Mouse (Mus musculus): ENCODE data around the gene Gemin5.

DNA sequence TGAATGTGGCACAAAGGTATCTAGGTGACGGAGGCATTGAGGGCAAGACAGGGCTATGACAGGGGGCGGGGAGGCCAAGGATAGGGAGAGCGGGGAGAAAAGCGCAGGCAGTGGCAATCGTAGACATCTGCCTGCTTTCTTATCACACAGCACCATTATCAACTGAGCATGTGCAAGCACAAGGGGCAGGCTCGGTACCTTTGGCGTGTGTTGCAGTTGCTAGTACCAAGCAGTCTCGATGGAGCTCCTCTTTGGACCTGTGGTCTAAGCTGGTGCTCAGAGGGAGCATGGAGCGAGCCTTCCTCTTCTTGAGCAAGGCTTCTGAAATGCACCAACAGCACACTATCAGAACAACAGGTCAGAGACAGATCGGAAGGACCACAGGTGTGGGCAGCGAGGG is 29.5 kb downstream of the Gemin5 start:
- TF ChIP-seq CTCF (IDR thresholded peaks at IDR 0.05; ENCODE audit: control insufficient read depth, insufficient read depth, insufficient replicate concordance, low read depth, low read length), result no peak
- no peak for TF ChIP-seq POLR2A (IDR thresholded peaks at IDR 0.05; ENCODE audit: control insufficient read depth, low read depth, low read length)

Measured in testis, adult 2 months (tissue).